Mouse (Mus musculus) neural tube, embryonic 11.5 days (tissue): ENCODE data around the gene Kif5c. TPM values are rescaled to one million over a fixed set of nuclear protein-coding genes. Genes with fewer than 3 reads are reported as not detected.
A peak's percentile ranks its signal among the peaks of the same experiment; 100 is the strongest.

ENCODE experiments used
- ATAC-seq: fragments of 200-750 bp; cut with Nextera tagmentation; 2 replicates; pipeline ENCODE4 v1.8.0; 2017; ENCODE audit warnings: moderate number of reproducible peaks, mild to moderate bottlenecking, moderate TSS enrichment, moderate library complexity; ENCODE audit not compliant: insufficient read depth, low FRiP score, low TSS enrichment
- DNase-seq: peaks from one replicate; pipeline ENCODE4 v3.0.0-alpha.2; 2015; ENCODE audit warnings: low spot score
- H3K27ac ChIP-seq: fragments of 300-500 bp; sonication (generic); 2 replicates; pipeline ENCODE4 v1.5.1; 2014; ENCODE audit warnings: low read depth, mild to moderate bottlenecking, low read length
- H3K27me3 ChIP-seq: fragments of 300-500 bp; sonication (generic); 2 replicates; pipeline ENCODE4 v1.6.1; 2014; ENCODE audit warnings: mild to moderate bottlenecking, low read length, mixed read lengths; ENCODE audit not compliant: control insufficient read depth, insufficient read depth
- H3K36me3 ChIP-seq: fragments of 300-500 bp; sonication (generic); 2 replicates; pipeline ENCODE4 v1.6.1; 2014; ENCODE audit warnings: mild to moderate bottlenecking, low read length, moderate library complexity, mixed read lengths; ENCODE audit not compliant: control insufficient read depth, insufficient read depth
- H3K4me1 ChIP-seq: fragments of 300-500 bp; sonication (generic); 2 replicates; pipeline ENCODE4 v1.6.1; 2014; ENCODE audit warnings: low read length, mixed read lengths; ENCODE audit not compliant: control insufficient read depth, insufficient read depth
- H3K4me2 ChIP-seq: fragments of 300-500 bp; sonication (generic); 2 replicates; pipeline ENCODE4 v1.6.1; 2014; ENCODE audit warnings: low read depth, mild to moderate bottlenecking, moderate library complexity
- H3K4me3 ChIP-seq: fragments of 300-500 bp; sonication (generic); 2 replicates; pipeline ENCODE4 v1.5.1; 2014; ENCODE audit warnings: low read depth, low read length
- H3K9ac ChIP-seq: fragments of 300-500 bp; sonication (generic); 2 replicates; pipeline ENCODE4 v1.6.1; 2014; ENCODE audit warnings: mild to moderate bottlenecking, low read length
- H3K9me3 ChIP-seq: fragments of 300-500 bp; sonication (generic); 2 replicates; pipeline ENCODE4 v1.6.1; 2016; ENCODE audit warnings: low read length; ENCODE audit not compliant: control insufficient read depth
- WGBS: fragments of 180-500 bp; shearing (Covaris S2); extraction: QIAGEN DNeasy Blood & Tissue Kit; methylation state at CpG from one replicate; pipeline ENCODE4 v1.1.7; 2014; 5-methylcytosine and 5-hydroxymethylcytosine counted together
- polyA plus RNA-seq: library from polyadenylated mRNA; unstranded; fragments of >200 nt; fragmentation: Nextera tagmentation; extraction: Ambion mirVana; gene quantifications from 2 replicates; pipeline ENCODE4 v1.2.1, GENCODE M21; 2014

Gene Kif5c
- polyA plus RNA-seq, 1 experiment from 2014 or later, result 122 TPM

DNA sequence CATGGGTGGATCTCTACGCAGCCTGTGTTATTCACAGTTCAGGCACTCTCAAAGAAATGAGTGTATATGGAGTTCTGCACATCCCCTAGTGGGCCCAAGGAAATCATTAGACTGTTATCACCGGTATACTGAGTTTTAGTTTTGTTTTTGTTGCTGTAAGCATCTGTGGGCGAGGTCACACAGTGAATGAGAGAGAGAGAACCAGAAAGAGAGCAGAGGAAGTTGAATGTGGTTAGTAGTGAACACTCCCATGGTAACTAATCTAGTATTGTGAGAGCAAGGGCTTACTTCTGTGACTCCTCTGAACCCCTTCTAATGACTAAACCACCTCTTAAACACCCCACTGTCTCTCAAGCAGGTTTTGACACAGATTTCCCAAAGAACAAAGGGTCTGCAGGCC, 2.3 kb upstream of the Kif5c start:
- Histone ChIP-seq H3K4me1 (0 out of 2 replicates have a peak, but pooled peaks cover 3% of the 10 kb centered on the region), H3K27me3 (no peaks in the 10 kb centered on the region), H3K36me3 (no peaks in the 10 kb centered on the region), H3K27ac (no peak overlapping the region), H3K4me3 (no peak overlapping the region), H3K4me2 (no peak overlapping the region), H3K9ac (no peak overlapping the region), H3K9me3 (no peaks in the 10 kb centered on the region)
- ATAC-seq (no peak), DNase-seq (no peak)
- 80% methylated on average over 3 of the region's 3 CpGs for WGBS

DNA sequence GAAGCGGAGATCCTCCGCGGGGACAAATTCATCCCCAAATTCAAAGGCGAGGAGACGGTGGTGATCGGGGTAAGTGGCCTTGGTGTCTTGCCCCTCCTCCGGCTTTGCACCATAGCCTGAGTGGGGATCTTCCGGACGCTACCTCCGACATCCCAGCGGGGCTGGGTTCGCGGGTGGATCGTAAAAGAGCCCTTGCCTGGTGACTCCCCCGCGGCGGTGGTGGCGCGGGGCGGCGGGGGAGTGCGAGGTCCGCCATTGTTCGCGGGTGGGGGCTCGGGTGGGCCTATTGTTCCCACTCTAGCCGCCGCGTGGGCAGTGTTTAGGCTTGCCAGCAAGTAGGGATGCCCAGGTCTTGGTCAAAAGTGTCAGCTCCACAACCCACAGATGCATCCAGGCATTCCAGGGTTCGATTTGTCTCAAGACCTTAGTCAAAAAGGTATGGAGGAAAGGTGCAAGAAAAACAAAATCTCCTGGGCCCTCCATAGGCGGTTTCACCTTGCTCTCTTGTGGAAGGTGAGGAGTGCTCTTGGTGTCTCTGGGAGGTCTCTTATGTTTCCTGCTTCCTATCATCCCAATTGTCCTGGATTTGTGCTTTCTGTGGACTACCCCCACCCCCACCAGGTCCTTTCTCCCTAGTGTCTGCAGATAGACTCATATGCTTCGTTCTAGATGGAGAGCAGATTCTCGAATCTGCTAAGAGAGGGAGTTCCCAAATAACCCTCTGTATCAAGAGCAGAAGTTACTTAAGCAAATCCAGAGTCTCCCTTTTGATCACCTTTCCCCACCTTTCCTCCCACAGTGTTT, 823 bp downstream of the Kif5c start:
- under 1% methylated on average over 33 of the region's 33 CpGs for WGBS
- Histone ChIP-seq H3K27ac (peak overlapping the region; percentile 30), H3K4me1 (0 out of 2 replicates have a peak, but pooled peaks cover 3% of the 10 kb centered on the region), H3K36me3 (no peaks in the 10 kb centered on the region), H3K4me2 (peak overlapping the region; percentile 72), H3K9me3 (no peaks in the 10 kb centered on the region), H3K9ac (peak overlapping the region; percentile 91), H3K27me3 (no peaks in the 10 kb centered on the region), H3K4me3 (peak overlapping the region; percentile 93)
- peak; percentile 19 for DNase-seq
- ATAC-seq, result peak; percentile 42

DNA sequence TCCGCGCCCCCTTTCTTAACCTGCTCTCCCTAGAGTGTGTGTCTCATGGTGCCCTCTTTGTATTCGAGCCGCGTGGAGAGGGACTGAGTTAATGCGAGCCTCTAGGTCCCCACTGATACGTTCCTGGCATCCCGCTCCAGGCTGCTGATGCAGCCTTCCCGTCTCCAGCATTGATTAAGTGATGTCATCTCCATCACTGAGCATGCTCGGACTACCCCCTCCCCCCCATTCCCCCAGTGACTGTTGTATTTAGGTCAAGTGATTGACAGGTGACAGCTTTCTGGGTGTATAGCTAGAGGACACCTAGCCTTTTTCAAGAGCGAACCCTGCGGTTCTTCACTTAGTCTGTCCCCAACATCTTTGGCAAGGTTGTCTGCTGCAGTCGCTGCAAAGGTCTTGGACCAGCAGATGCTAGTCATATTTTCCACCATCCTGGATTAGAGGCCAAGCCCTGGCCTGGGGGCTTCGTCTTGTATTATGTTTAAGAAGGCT, 1.6 kb downstream of the Kif5c start:
- Histone ChIP-seq H3K4me1 (0 out of 2 replicates have a peak, but pooled peaks cover 3% of the 10 kb centered on the region), H3K27me3 (no peaks in the 10 kb centered on the region), H3K4me2 (peak overlapping the region; percentile 72), H3K9ac (peak overlapping the region; percentile 91), H3K27ac (no peak overlapping the region), H3K36me3 (no peaks in the 10 kb centered on the region), H3K9me3 (no peaks in the 10 kb centered on the region), H3K4me3 (peak overlapping the region; percentile 93)
- peak; percentile 69 for ATAC-seq
- peak; percentile 67 for DNase-seq
- WGBS, result 18% methylated on average over 14 of the region's 14 CpGs

DNA sequence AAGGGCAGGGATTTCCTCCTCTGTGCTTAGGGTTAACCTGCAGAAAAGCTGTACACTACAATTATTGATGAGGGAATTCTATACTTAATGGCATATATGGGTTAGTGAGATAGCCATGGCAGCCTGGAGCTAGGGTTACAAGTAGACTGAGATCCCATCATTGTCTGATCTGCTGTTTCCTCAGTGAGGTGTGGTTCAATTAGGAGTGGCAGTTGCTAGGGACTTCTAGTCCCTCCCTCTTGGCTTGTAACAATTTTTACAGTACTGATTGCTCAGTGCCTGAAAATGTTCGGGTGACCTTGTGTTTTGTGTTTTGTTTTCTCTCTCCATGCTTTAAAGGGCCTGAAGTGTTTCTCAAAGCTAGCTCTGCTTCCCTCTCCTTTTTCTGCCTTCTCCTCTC, 2.1 kb downstream of the Kif5c start:
- Histone ChIP-seq H3K27me3 (no peaks in the 10 kb centered on the region), H3K27ac (no peak overlapping the region), H3K4me2 (peak overlapping the region; percentile 72), H3K4me3 (peak overlapping the region; percentile 93), H3K9ac (peak overlapping the region; percentile 91), H3K36me3 (no peaks in the 10 kb centered on the region), H3K9me3 (no peaks in the 10 kb centered on the region), H3K4me1 (0 out of 2 replicates have a peak, but pooled peaks cover 3% of the 10 kb centered on the region)
- 71% methylated on average over 1 of the region's 1 CpGs for WGBS
- ATAC-seq (no peak), DNase-seq (no peak)

DNA sequence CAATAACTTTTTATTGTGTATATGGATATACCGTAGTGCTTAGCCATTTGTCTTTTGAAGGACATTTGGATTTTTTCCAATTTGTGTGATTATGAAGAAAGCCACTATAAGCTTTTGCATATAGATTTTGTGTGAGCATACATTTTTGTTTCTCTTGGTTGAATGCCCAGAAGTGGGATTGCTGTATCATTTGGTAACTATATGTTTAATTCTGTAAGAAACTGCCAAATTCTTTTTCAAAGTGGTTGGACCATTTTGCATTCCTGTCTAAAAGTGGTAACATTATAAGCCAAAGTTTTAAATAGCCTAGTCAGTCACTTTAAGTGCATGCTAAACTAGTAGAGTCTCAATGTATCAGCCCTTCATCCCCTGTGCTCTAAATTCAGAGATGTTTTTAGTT, 6.5 kb downstream of the Kif5c start:
- no peak overlapping the region for H3K27ac ChIP-seq
- no peak for ATAC-seq
- no peaks in the 10 kb centered on the region for H3K27me3 ChIP-seq
- H3K36me3 ChIP-seq, result no peaks in the 10 kb centered on the region
- WGBS, result 91% methylated on average over 1 of the region's 1 CpGs
- no peak overlapping the region for H3K4me3 ChIP-seq
- no peak overlapping the region for H3K4me2 ChIP-seq
- no peaks in the 10 kb centered on the region for H3K9me3 ChIP-seq
- DNase-seq, result no peak
- no peak overlapping the region for H3K9ac ChIP-seq
- 0 out of 2 replicates have a peak, but pooled peaks cover 3% of the 10 kb centered on the region for H3K4me1 ChIP-seq

DNA sequence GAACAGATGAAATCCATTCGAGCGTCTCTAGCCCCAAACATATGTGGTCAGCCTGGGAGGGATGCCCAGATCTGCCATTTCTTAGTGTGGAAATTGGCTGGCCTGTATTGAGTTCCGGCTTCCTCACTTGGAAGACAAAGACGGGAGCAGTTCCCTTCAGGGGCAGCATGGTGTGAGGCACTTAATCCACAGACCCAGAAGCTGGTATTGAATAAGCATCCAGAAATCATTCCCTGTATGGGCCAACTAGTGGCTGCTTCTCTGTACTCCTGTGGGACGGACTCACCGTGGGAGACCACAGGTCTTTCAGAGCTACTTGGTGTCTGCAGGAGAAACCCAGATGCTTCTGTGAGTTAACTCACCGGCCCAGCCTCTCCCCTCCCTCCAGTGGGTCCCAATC, 8.5 kb downstream of the Kif5c start:
- ATAC-seq, result no peak

DNA sequence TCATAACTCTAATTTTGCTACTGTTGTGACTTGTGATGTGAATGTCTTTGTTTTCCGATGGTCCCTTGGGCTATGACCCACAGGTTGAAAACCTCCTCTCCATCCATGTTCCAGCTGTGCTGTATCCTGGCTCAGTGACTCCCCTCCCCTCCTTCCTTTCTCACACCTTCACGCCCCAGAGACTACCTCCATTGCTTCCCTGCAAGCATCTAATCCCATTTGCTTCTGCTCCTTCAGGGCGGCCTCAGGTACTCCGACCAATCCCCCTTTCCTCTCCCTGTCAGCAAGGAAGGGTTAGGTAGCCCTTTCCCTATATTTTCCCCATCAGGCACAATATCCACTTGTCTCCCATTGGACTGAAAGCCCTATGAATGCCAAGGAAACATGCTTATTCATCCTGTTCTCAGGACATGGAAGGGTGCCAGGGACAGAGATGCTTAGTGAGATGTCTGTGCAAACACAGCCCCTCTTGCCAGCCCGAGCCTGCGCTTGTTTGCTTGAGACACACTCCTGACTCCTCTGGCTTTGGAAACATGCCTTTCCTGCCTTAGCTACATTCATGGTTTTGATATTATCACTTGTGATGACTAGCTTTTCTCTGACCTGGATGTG, 9.1 kb downstream of the Kif5c start:
- Histone ChIP-seq H3K36me3 (no peaks in the 10 kb centered on the region), H3K9ac (no peak overlapping the region), H3K4me3 (no peak overlapping the region), H3K4me1 (peaks cover 12% of the 10 kb centered on the region), H3K27me3 (no peaks in the 10 kb centered on the region), H3K27ac (no peak overlapping the region), H3K9me3 (no peaks in the 10 kb centered on the region), H3K4me2 (no peak overlapping the region)
- DNase-seq, result no peak
- WGBS, result 86% methylated on average over 6 of the region's 6 CpGs
- ATAC-seq, result no peak

More for the DNA sequence above, 8.5 kb downstream of the Kif5c start:
- Histone ChIP-seq H3K36me3 (no peaks in the 10 kb centered on the region), H3K9ac (no peak overlapping the region), H3K4me1 (peaks cover 6% of the 10 kb centered on the region), H3K27me3 (no peaks in the 10 kb centered on the region), H3K4me2 (no peak overlapping the region), H3K9me3 (no peaks in the 10 kb centered on the region), H3K27ac (no peak overlapping the region), H3K4me3 (no peak overlapping the region)
- no peak for DNase-seq
- WGBS, result 72% methylated on average over 7 of the region's 7 CpGs

DNA sequence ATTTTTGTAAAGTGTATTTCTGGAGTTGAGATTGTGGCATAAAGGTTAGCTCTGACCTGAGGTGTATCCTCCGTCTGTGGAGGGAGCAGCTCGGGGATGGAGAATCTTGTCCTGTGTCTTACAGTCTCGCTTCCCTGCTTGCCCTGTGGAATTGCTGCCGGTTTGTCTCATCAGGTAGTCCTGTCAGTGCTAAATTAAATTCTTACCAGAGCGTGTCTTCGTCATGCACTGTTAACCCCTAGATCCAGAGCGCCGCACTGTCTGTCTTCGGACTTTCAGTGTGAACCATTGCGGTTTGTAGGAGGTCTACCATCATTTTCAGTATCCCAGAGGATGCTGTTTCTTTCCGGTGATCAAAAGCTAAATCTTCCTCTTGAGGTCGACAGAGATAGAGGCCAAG, 10.1 kb downstream of the Kif5c start:
- peaks cover 18% of the 10 kb centered on the region for H3K4me1 ChIP-seq

More for the DNA sequence above, 10.1 kb downstream of the Kif5c start:
- Histone ChIP-seq H3K36me3 (no peaks in the 10 kb centered on the region), H3K4me2 (no peak overlapping the region), H3K4me3 (no peak overlapping the region), H3K9me3 (no peaks in the 10 kb centered on the region), H3K27ac (no peak overlapping the region), H3K27me3 (no peaks in the 10 kb centered on the region), H3K9ac (no peak overlapping the region)
- 78% methylated on average over 12 of the region's 12 CpGs for WGBS
- no peak for ATAC-seq
- DNase-seq, result no peak
